Mouse (Mus musculus): ENCODE measurements at regions not wholly inside any gene's neighbourhood (a gene's known extent, or its start where the extent isn't known, plus 50 kb on each side); places are given as distances from the start of the nearest gene placed in this dataset.

- ATAC-seq (ENCODE audit: insufficient number of reproducible peaks, insufficient read depth, low FRiP score, low read depth) = peak; percentile 58; the same call in 1 of the 2 replicates
- Histone ChIP-seq H3K4me1 (ENCODE audit: control insufficient read depth, insufficient read depth, low read length) (peaks cover 7% of the 10 kb centered on the region; the same call in 1 of the 2 replicates), H3K9ac (replicated peaks; ENCODE audit: low read depth, low read length) (no peak overlapping the region), H3K27me3 (ENCODE audit: control insufficient read depth, insufficient read depth, low read length) (no peaks in the 10 kb centered on the region), H3K4me2 (replicated peaks; ENCODE audit: low read depth, low read length) (peak overlapping the region; percentile 18; the same call in 1 of the 2 replicates), H3K9me3 (ENCODE audit: control insufficient read depth, low read depth, low read length) (no peaks in the 10 kb centered on the region), H3K27ac (ENCODE audit: low read length) (peak overlapping the region; percentile 74; the same call in 1 of the 2 replicates), H3K36me3 (ENCODE audit: control insufficient read depth, insufficient read depth, low read length) (no peaks in the 10 kb centered on the region), H3K4me3 (ENCODE audit: low read depth, low read length) (no peak overlapping the region)
- WGBS = 20% methylated on average over 7 of the region's 7 CpGs
These were observed 52.3 kb downstream of the Tnp1 start for GRCm38 (mm10) chr1:72963449-72963848.

DNA sequence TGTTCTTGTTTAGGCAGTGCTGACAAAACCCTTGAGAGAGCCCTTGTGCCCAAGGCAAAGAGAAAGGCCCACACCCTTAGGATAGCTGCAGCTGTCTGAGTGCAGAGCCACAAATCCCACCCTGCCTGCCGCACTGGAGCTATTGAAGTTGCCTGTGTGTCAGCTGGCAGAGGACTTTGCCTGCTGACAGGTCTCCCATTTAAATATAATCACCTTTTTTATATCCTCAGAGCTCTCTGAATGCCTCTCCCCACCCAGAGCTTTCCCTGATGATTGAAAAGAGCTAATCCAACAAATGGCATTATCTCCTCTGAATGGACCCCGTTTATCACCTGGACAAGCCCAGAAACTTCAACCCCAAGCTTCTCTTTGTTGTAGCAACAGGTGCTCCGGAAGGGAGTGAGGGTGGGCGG lies 55.5 kb downstream of the Tnp1 start:
- Histone ChIP-seq H3K9ac (replicated peaks; ENCODE audit: low read depth, low read length) (no peak overlapping the region), H3K27me3 (ENCODE audit: control insufficient read depth, insufficient read depth, low read length) (no peaks in the 10 kb centered on the region), H3K27ac (ENCODE audit: low read length) (no peak overlapping the region), H3K4me3 (ENCODE audit: low read depth, low read length) (no peak overlapping the region), H3K9me3 (ENCODE audit: control insufficient read depth, low read depth, low read length) (no peaks in the 10 kb centered on the region), H3K4me2 (replicated peaks; ENCODE audit: low read depth, low read length) (no peak overlapping the region), H3K36me3 (ENCODE audit: control insufficient read depth, insufficient read depth, low read length) (no peaks in the 10 kb centered on the region), H3K4me1 (ENCODE audit: control insufficient read depth, insufficient read depth, low read length) (peaks cover 10% of the 10 kb centered on the region; the same call in 1 of the 2 replicates)
- WGBS = 17% methylated on average over 4 of the region's 4 CpGs
- ATAC-seq (ENCODE audit: insufficient number of reproducible peaks, insufficient read depth, low FRiP score, low read depth) = 0 out of 2 replicates have a peak, but pooled peaks have one; percentile 12

DNA sequence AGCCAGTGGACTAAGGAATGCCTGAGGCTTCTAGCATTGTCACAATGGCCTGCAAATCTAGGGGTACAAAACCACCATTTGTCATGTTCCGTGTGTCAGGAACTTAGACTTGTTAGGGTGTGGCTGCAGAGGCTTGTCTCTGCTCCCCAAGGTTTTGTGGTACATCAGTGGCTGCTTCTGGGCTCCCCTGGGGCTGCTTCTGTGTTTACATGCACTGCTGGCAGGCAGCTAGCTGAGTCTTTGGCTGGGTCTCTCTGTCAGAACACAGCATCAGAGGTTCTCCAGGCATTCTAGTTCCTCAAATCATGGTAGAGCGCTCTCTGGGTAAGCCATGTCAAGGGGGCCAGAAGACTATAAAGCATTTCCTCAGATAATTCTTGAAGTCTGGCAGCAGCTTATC lies 60.3 kb downstream of the Tnp1 start:
- 77% methylated on average over 2 of the region's 2 CpGs for WGBS
- Histone ChIP-seq H3K9me3 (ENCODE audit: control insufficient read depth, low read depth, low read length) (no peaks in the 10 kb centered on the region), H3K9ac (replicated peaks; ENCODE audit: low read depth, low read length) (no peak overlapping the region), H3K4me1 (ENCODE audit: control insufficient read depth, insufficient read depth, low read length) (0 out of 2 replicates have a peak, but pooled peaks cover 3% of the 10 kb centered on the region), H3K27me3 (ENCODE audit: control insufficient read depth, insufficient read depth, low read length) (no peaks in the 10 kb centered on the region), H3K4me2 (replicated peaks; ENCODE audit: low read depth, low read length) (no peak overlapping the region), H3K27ac (ENCODE audit: low read length) (no peak overlapping the region), H3K36me3 (ENCODE audit: control insufficient read depth, insufficient read depth, low read length) (no peaks in the 10 kb centered on the region), H3K4me3 (ENCODE audit: low read depth, low read length) (no peak overlapping the region)
- ATAC-seq (ENCODE audit: insufficient number of reproducible peaks, insufficient read depth, low FRiP score, low read depth) = no peak

GRCm38 (mm10) chr1:72952896-72953295 lies 62.8 kb downstream of the Tnp1 start:
- Histone ChIP-seq H3K27ac (ENCODE audit: low read length) (no peak overlapping the region), H3K4me1 (ENCODE audit: control insufficient read depth, insufficient read depth, low read length) (0 out of 2 replicates have a peak, but pooled peaks cover 3% of the 10 kb centered on the region), H3K4me2 (replicated peaks; ENCODE audit: low read depth, low read length) (no peak overlapping the region), H3K27me3 (ENCODE audit: control insufficient read depth, insufficient read depth, low read length) (no peaks in the 10 kb centered on the region), H3K9me3 (ENCODE audit: control insufficient read depth, low read depth, low read length) (no peaks in the 10 kb centered on the region), H3K4me3 (ENCODE audit: low read depth, low read length) (no peak overlapping the region), H3K9ac (replicated peaks; ENCODE audit: low read depth, low read length) (no peak overlapping the region), H3K36me3 (ENCODE audit: control insufficient read depth, insufficient read depth, low read length) (no peaks in the 10 kb centered on the region)
- ATAC-seq (ENCODE audit: insufficient number of reproducible peaks, insufficient read depth, low FRiP score, low read depth) = peak; percentile 80
- WGBS = 28% methylated on average over 6 of the region's 6 CpGs

DNA sequence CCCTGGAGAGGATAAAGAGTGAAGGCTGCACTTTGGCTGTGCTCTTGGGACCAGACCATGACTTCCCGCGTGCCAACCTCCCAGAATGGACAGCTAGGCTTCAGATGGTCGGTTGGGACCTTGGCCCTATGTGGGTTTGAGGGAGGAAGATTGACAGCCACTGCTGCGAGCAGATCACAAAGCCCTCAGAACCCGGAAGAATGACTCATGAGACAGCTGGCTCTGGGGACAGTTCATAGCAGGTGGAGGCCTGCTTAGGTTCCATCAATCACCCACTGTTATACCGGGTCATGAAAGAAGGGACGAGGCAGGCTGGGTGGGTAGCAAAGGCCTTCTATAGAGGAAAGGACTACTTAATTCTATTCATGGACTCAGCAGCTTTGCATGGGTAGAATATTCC lies 63.9 kb downstream of the Tnp1 start:
- H3K9ac ChIP-seq (replicated peaks; ENCODE audit: low read depth, low read length) = no peak overlapping the region
- 0 out of 2 replicates have a peak, but pooled peaks have one; percentile 20 for ATAC-seq (ENCODE audit: insufficient number of reproducible peaks, insufficient read depth, low FRiP score, low read depth)
- no peak overlapping the region for H3K4me3 ChIP-seq (ENCODE audit: low read depth, low read length)
- 0 out of 2 replicates have a peak, but pooled peaks cover 3% of the 10 kb centered on the region for H3K4me1 ChIP-seq (ENCODE audit: control insufficient read depth, insufficient read depth, low read length)
- H3K36me3 ChIP-seq (ENCODE audit: control insufficient read depth, insufficient read depth, low read length) = no peaks in the 10 kb centered on the region
- H3K27me3 ChIP-seq (ENCODE audit: control insufficient read depth, insufficient read depth, low read length) = no peaks in the 10 kb centered on the region
- WGBS = 57% methylated on average over 7 of the region's 7 CpGs
- no peak overlapping the region for H3K27ac ChIP-seq (ENCODE audit: low read length)
- H3K9me3 ChIP-seq (ENCODE audit: control insufficient read depth, low read depth, low read length) = no peaks in the 10 kb centered on the region
- no peak overlapping the region for H3K4me2 ChIP-seq (replicated peaks; ENCODE audit: low read depth, low read length)

DNA sequence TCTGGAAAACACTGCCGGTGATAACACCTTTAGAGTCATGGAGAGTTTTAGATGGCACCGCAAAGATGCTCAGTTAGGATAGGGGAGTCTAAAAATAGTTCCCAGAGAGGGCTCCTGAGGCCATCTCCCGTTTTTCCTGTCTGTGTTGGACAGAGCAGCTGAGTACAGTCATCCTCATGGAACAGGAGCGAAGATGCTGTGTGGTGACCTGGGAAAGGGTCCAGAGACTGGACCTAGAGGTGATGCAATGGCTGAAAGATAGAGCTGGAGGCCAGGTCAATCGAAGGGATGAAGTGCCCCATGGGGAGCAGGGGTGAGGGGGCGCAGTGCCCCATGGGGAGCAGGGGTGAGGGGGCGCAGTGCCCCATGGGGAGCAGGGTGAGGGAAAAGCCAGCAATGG lies 64.3 kb downstream of the Tnp1 start:
- H3K4me3 ChIP-seq (ENCODE audit: low read depth, low read length) = no peak overlapping the region
- no peaks in the 10 kb centered on the region for H3K9me3 ChIP-seq (ENCODE audit: control insufficient read depth, low read depth, low read length)
- H3K4me1 ChIP-seq (ENCODE audit: control insufficient read depth, insufficient read depth, low read length) = 0 out of 2 replicates have a peak, but pooled peaks cover 3% of the 10 kb centered on the region
- H3K4me2 ChIP-seq (replicated peaks; ENCODE audit: low read depth, low read length) = no peak overlapping the region
- no peak overlapping the region for H3K9ac ChIP-seq (replicated peaks; ENCODE audit: low read depth, low read length)
- no peaks in the 10 kb centered on the region for H3K36me3 ChIP-seq (ENCODE audit: control insufficient read depth, insufficient read depth, low read length)
- H3K27me3 ChIP-seq (ENCODE audit: control insufficient read depth, insufficient read depth, low read length) = no peaks in the 10 kb centered on the region
- no peak overlapping the region for H3K27ac ChIP-seq (ENCODE audit: low read length)
- WGBS = 85% methylated on average over 7 of the region's 7 CpGs
- ATAC-seq (ENCODE audit: insufficient number of reproducible peaks, insufficient read depth, low FRiP score, low read depth) = no peak

DNA sequence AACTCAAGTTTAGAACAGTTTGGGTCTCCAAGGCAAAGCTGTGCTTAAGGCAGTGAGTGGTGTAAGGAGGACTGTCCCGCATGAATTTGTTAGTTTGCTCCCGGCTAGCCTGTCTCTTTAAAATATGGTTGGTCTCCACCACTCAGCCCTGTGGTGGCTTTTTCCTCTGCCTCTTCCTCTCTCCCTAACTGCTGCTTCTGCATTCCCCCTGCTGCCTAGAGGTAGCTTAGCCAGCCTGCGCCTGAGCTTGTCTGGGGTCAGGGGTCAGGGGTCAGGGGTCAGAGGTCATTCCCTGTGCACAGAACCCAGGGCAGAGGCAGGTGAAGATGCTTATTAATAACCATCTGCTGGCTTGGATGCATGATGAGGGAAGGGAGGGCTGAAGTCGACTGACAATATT lies 69.5 kb downstream of the Tnp1 start:
- Histone ChIP-seq H3K4me3 (ENCODE audit: low read depth, low read length) (no peak overlapping the region), H3K9ac (replicated peaks; ENCODE audit: low read depth, low read length) (no peak overlapping the region), H3K4me1 (ENCODE audit: control insufficient read depth, insufficient read depth, low read length) (peaks cover 19% of the 10 kb centered on the region), H3K27me3 (ENCODE audit: control insufficient read depth, insufficient read depth, low read length) (no peaks in the 10 kb centered on the region), H3K4me2 (replicated peaks; ENCODE audit: low read depth, low read length) (no peak overlapping the region), H3K27ac (ENCODE audit: low read length) (no peak overlapping the region), H3K9me3 (ENCODE audit: control insufficient read depth, low read depth, low read length) (no peaks in the 10 kb centered on the region), H3K36me3 (ENCODE audit: control insufficient read depth, insufficient read depth, low read length) (no peaks in the 10 kb centered on the region)
- ATAC-seq (ENCODE audit: insufficient number of reproducible peaks, insufficient read depth, low FRiP score, low read depth) = no peak
- 15% methylated on average over 4 of the region's 4 CpGs for WGBS

GRCm38 (mm10) chr1:72945750-72946102 lies 70.0 kb downstream of the Tnp1 start:
- no peak for ATAC-seq (ENCODE audit: insufficient number of reproducible peaks, insufficient read depth, low FRiP score, low read depth)
- 13% methylated on average over 9 of the region's 9 CpGs for WGBS
- no peak overlapping the region for H3K4me3 ChIP-seq (ENCODE audit: low read depth, low read length)

More at GRCm38 (mm10) chr1:72945750-72946102, 70.0 kb downstream of the Tnp1 start:
- no peaks in the 10 kb centered on the region for H3K9me3 ChIP-seq (ENCODE audit: control insufficient read depth, low read depth, low read length)
- no peaks in the 10 kb centered on the region for H3K36me3 ChIP-seq (ENCODE audit: control insufficient read depth, insufficient read depth, low read length)
- H3K4me1 ChIP-seq (ENCODE audit: control insufficient read depth, insufficient read depth, low read length) = peaks cover 19% of the 10 kb centered on the region
- no peak overlapping the region for H3K9ac ChIP-seq (replicated peaks; ENCODE audit: low read depth, low read length)
- H3K27ac ChIP-seq (ENCODE audit: low read length) = peak overlapping the region; percentile 49; the same call in 1 of the 2 replicates
- H3K4me2 ChIP-seq (replicated peaks; ENCODE audit: low read depth, low read length) = peak overlapping the region; percentile 32
- H3K27me3 ChIP-seq (ENCODE audit: control insufficient read depth, insufficient read depth, low read length) = no peaks in the 10 kb centered on the region

All from stomach, embryonic 14.5 days (tissue).